Mouse (Mus musculus) cortical plate, adult 2 months (tissue): ENCODE measurements around the gene Dynll1.

Source experiments
- CTCF ChIP-seq: fragments of 200-500 bp; IDR thresholded peaks from 2 replicates; pipeline ENCODE4 v1.5.1; 2011; ENCODE audit warnings: mild to moderate bottlenecking, control low read depth, low read length; ENCODE audit not compliant: insufficient read depth; ENCODE audit errors: extremely low read depth
- POLR2A ChIP-seq: fragments of 200-500 bp; IDR thresholded peaks from 2 replicates; pipeline ENCODE4 v1.6.1; 2011; ENCODE audit warnings: mild to moderate bottlenecking, low read length, control low read depth; ENCODE audit not compliant: insufficient read depth; ENCODE audit errors: extremely low read depth

GRCm38 (mm10) chr5:115271931-115272811, 28.6 kb downstream of the Dynll1 start:
- TF ChIP-seq CTCF, result no peak
- no peak for TF ChIP-seq POLR2A
